Mouse (Mus musculus): Measurements from ENCODE around the gene Usp44.

DNA sequence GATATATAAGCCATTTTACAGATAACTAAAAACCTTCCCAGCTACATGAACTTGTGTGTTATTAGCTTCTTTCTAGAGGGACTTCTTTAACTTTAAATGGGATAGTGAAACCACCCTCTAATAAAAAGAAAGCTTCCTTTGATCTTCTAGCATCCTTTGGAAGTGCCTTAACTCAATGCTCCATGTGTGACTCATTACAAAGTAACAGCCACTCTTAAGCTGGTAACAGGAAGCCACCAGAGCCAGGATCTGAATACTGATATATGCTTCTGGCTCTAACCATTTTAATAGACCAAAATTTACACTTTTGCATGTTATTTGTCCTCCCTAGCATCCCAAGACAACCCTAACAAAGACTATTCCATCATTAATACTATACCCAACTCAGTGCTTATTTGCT lies 50.6 kb downstream of the Usp44 start:
- no peak for TF ChIP-seq CTCF (IDR thresholded peaks at IDR 0.05)
- TF ChIP-seq EP300 (IDR thresholded peaks at IDR 0.05), result no peak

Measured in lung, postnatal 0 days (tissue).